Mouse (Mus musculus) embryonic facial prominence, embryonic 14.5 days (tissue): ENCODE data around the gene Akap2. TPM values are rescaled to one million over a fixed set of nuclear protein-coding genes. Genes with fewer than 3 reads are reported as not detected.
A peak's percentile ranks its signal among the peaks of the same experiment; 100 is the strongest.

Experiments
- ATAC-seq: fragments of 200-750 bp; cut with Nextera tagmentation; 2 replicates; pipeline ENCODE4 v1.8.0; 2017; ENCODE audit warnings: low read depth, moderate number of reproducible peaks, moderate TSS enrichment
- DNase-seq: peaks from one replicate; pipeline ENCODE4 v3.0.0-alpha.2; 2015; ENCODE audit warnings: low spot score
- H3K27ac ChIP-seq: fragments of 300-500 bp; sonication (generic); replicated peaks from 2 replicates; pipeline ENCODE4 v1.5.1; 2014; ENCODE audit warnings: low read depth, mild to moderate bottlenecking, low read length, moderate library complexity
- H3K27me3 ChIP-seq: fragments of 300-500 bp; sonication (generic); replicated peaks from 2 replicates; pipeline ENCODE4 v1.6.1; 2014; ENCODE audit warnings: low read length; ENCODE audit not compliant: control insufficient read depth, insufficient read depth
- H3K36me3 ChIP-seq: fragments of 300-500 bp; sonication (generic); 2 replicates; pipeline ENCODE4 v1.6.1; 2014; ENCODE audit warnings: low read length, mixed read lengths; ENCODE audit not compliant: control insufficient read depth, insufficient read depth
- H3K4me1 ChIP-seq: fragments of 300-500 bp; sonication (generic); 2 replicates; pipeline ENCODE4 v1.6.1; 2014; ENCODE audit warnings: antibody characterized with exemption, low read length; ENCODE audit not compliant: control insufficient read depth, insufficient read depth
- H3K4me2 ChIP-seq: fragments of 300-500 bp; sonication (generic); 2 replicates; pipeline ENCODE4 v1.6.1; 2014; ENCODE audit warnings: low read depth, mild to moderate bottlenecking, low read length, moderate library complexity, mixed read lengths
- H3K4me3 ChIP-seq: fragments of 300-500 bp; sonication (generic); 2 replicates; pipeline ENCODE4 v1.5.1; 2014; ENCODE audit warnings: low read depth, mild to moderate bottlenecking, low read length
- H3K9ac ChIP-seq: fragments of 300-500 bp; sonication (generic); 2 replicates; pipeline ENCODE4 v1.6.1; 2014; ENCODE audit warnings: low read depth, mild to moderate bottlenecking, low read length, moderate library complexity, mixed read lengths
- H3K9me3 ChIP-seq: fragments of 300-500 bp; sonication (generic); 2 replicates; pipeline ENCODE4 v1.6.1; 2016; ENCODE audit warnings: low read length; ENCODE audit not compliant: control insufficient read depth
- WGBS: fragments of 180-500 bp; shearing (Covaris S2); extraction: QIAGEN DNeasy Blood & Tissue Kit; methylation state at CpG from one replicate; pipeline ENCODE4 v1.1.7; 2014; 5-methylcytosine and 5-hydroxymethylcytosine counted together
- polyA plus RNA-seq: library from polyadenylated mRNA; unstranded; fragments of >200 nt; fragmentation: Nextera tagmentation; extraction: Ambion mirVana; gene quantifications from 2 replicates; pipeline ENCODE4 v1.2.1, GENCODE M21; 2014

Gene Akap2
- polyA plus RNA-seq, 1 experiment from 2014 or later: 24.9 TPM

DNA sequence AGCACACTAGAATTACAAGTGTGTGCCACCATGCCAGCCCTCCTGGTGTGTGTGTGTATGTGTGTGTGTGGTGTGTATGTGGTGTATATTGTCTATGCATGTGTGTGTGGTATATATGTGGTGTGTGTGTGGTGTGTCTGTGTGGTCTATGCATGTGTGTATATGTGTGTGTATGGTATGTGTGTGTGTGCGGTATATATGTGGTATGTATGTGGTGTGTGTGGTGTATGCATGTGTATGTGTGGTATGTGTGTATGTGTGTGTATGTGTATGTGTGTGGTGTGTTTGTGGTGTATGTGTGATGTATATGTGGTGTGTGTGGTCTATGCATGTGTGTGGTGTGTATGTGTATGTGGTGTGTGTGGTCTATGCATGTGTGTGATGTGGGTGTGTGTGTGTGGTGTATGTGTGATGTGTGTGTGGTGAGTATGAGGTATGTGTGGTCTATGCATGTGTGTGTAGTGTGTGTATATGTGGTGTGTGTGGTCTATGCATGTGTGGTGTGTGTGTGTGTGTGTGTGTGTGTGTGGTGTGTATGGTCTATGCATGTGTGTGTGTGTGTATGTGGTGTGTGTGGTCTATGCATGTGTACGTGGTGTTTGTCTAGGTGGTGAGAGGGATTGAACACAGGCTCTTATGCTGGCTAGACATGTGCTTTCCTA lies 54.2 kb downstream of the Akap2 start:
- Histone ChIP-seq H3K9ac (no peak overlapping the region), H3K9me3 (no peaks in the 10 kb centered on the region), H3K4me2 (no peak overlapping the region), H3K36me3 (no peaks in the 10 kb centered on the region), H3K4me3 (no peak overlapping the region), H3K27ac (no peak overlapping the region), H3K4me1 (peaks cover 9% of the 10 kb centered on the region), H3K27me3 (no peaks in the 10 kb centered on the region)
- DNase-seq: no peak
- ATAC-seq: no peak
- WGBS: 86% methylated on average over 2 of the region's 2 CpGs

DNA sequence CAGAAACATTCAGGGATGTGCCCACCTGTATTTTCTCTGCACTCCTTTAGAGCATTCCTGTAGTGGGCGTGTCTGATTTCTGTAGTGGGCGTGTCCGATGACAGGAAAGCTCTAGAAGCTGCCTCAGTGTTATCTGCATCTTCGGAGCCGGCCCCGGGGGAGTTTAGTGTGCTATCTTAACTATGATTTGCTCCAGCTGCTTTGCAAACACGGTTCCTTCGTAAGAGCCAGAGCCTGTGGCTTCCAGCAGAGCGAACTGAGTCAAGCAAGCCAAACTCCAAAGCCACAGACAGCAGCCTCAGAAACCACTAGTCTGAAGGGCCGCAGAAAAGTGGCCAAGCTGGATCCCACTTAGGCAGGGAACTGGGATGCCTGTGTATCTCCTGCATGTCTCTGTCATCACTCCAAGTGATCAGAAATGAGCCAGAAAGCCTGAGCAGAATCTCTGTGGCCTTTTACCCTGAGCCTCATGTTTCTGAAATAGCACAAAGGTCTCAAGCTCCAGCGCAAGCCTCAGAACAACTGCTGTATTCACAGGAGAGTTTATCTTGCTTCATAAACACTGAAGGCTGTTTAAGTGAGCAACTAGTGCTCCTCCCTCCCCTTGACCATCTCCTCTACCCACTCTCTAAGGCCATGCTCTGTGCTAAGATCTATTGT lies 55.5 kb downstream of the Akap2 start:
- no peak overlapping the region for H3K9ac ChIP-seq
- no peak overlapping the region for H3K4me3 ChIP-seq
- WGBS: 45% methylated on average over 11 of the region's 11 CpGs
- no peak overlapping the region for H3K4me2 ChIP-seq
- ATAC-seq: peak; percentile 37; the same call in 1 of the 2 replicates
- no peaks in the 10 kb centered on the region for H3K9me3 ChIP-seq
- H3K27me3 ChIP-seq: no peaks in the 10 kb centered on the region
- H3K36me3 ChIP-seq: no peaks in the 10 kb centered on the region
- H3K4me1 ChIP-seq: peaks cover 9% of the 10 kb centered on the region
- peak; percentile 66 for DNase-seq
- H3K27ac ChIP-seq: peak overlapping the region; percentile 13; the same call in 1 of the 2 replicates

DNA sequence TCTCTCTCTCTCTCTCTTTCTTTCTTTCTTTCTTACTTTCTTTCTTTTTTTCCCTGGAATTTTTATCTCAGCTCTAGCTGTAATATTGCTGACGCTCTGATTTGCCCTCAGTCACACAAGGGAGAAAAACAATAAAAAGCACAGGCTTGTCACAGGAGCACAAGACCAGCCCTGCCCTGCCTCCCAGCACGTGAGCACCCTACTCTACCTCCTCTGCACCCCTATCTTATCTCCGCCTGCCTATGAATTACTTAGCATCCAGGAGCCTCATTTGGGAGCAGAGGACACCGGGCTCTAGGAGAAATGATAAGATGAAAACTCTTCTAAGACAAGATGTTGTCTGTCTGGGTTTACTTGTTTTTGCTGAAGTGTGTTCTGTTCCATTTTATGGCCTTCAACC lies 57.1 kb downstream of the Akap2 start:
- Histone ChIP-seq H3K27ac (no peak overlapping the region), H3K4me2 (no peak overlapping the region), H3K9me3 (no peaks in the 10 kb centered on the region), H3K4me1 (peaks cover 5% of the 10 kb centered on the region), H3K27me3 (no peaks in the 10 kb centered on the region), H3K9ac (no peak overlapping the region), H3K4me3 (no peak overlapping the region), H3K36me3 (no peaks in the 10 kb centered on the region)
- 75% methylated on average over 4 of the region's 4 CpGs for WGBS
- ATAC-seq (no peak), DNase-seq (no peak)

GRCm38 (mm10) chr4:57775582-57775981 lies 58.1 kb downstream of the Akap2 start:
- Histone ChIP-seq H3K9ac (no peak overlapping the region), H3K4me1 (peaks cover 5% of the 10 kb centered on the region), H3K27ac (no peak overlapping the region), H3K4me2 (no peak overlapping the region), H3K36me3 (no peaks in the 10 kb centered on the region), H3K9me3 (no peaks in the 10 kb centered on the region), H3K4me3 (no peak overlapping the region), H3K27me3 (no peaks in the 10 kb centered on the region)
- DNase-seq (no peak), ATAC-seq (no peak)

GRCm38 (mm10) chr4:57780403-57780802 lies 62.9 kb downstream of the Akap2 start:
- peak overlapping the region; percentile 16; the same call in 1 of the 2 replicates for H3K4me2 ChIP-seq
- ATAC-seq: no peak

GRCm38 (mm10) chr4:57780833-57781641 lies 63.6 kb downstream of the Akap2 start:
- ATAC-seq: peak; percentile 67
- peak overlapping the region; percentile 59 for H3K27ac ChIP-seq
- no peaks in the 10 kb centered on the region for H3K9me3 ChIP-seq
- peak overlapping the region; percentile 16; the same call in 1 of the 2 replicates for H3K4me2 ChIP-seq
- H3K36me3 ChIP-seq: no peaks in the 10 kb centered on the region
- 6% methylated on average over 20 of the region's 20 CpGs for WGBS
- DNase-seq: peak; percentile 73
- no peak overlapping the region for H3K9ac ChIP-seq
- 0 out of 2 replicates have a peak, but pooled peaks cover 4% of the 10 kb centered on the region for H3K27me3 ChIP-seq
- no peak overlapping the region for H3K4me3 ChIP-seq
- H3K4me1 ChIP-seq: peaks cover 26% of the 10 kb centered on the region

More at GRCm38 (mm10) chr4:57780403-57780802, 62.9 kb downstream of the Akap2 start:
- Histone ChIP-seq H3K9ac (no peak overlapping the region), H3K4me3 (no peak overlapping the region), H3K27ac (peak overlapping the region; percentile 59), H3K4me1 (peaks cover 26% of the 10 kb centered on the region), H3K27me3 (0 out of 2 replicates have a peak, but pooled peaks cover 4% of the 10 kb centered on the region), H3K9me3 (no peaks in the 10 kb centered on the region), H3K36me3 (no peaks in the 10 kb centered on the region)
- DNase-seq: no peak
- 9% methylated on average over 4 of the region's 4 CpGs for WGBS

- no peak overlapping the region for H3K27ac ChIP-seq
- 0% methylated on average over 25 of the region's 26 CpGs for WGBS
- H3K4me1 ChIP-seq: peaks cover 26% of the 10 kb centered on the region
- peak overlapping the region; percentile 45 for H3K4me3 ChIP-seq
- H3K4me2 ChIP-seq: peak overlapping the region; percentile 84
- H3K36me3 ChIP-seq: no peaks in the 10 kb centered on the region
- no peaks in the 10 kb centered on the region for H3K9me3 ChIP-seq
- peak; percentile 78 for DNase-seq
- H3K9ac ChIP-seq: peak overlapping the region; percentile 54
- 0 out of 2 replicates have a peak, but pooled peaks cover 4% of the 10 kb centered on the region for H3K27me3 ChIP-seq
- peak; percentile 90 for ATAC-seq
These were observed 64.5 kb downstream of the Akap2 start for GRCm38 (mm10) chr4:57781994-57782393.

DNA sequence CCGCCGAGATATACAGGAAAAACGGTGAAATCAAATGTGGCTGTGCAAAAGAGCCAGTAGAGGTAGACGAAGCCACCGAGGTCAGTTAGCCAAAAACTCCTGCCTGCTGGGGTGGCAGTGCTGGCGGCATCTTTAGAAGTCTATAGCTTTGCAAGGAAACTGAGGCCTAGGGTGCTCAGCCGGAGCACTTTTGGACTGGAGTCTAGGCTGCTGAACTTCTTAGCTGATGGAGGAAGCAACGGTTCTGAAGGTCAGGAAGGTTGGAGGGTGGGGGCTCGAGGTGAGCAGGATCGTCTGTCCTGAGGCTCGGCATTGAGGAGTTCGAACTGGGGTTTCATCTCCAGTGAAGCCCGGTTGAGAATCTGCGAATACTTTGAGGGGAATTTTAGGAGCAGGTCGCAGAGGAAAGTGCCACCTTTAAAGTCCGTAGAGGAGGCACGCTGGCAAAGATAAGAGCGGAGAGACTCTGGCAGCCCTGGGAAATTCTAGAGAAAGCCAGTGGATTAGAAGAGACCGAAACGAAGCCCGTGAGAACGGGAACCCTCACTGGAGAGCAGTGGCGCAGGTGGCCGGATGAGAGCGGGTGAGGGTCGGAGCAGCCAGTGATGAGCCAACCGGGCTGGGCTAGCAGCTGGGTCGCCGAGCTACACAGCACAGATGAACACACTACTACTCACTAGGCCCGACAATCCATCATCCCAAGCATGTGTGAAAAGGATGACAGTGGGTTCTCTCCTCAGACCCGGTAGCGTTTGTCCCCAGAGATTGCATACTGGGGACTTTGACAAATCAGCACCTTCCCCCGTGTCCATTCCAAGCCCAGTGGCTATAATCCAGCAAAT lies 65.3 kb downstream of the Akap2 start:
- no peaks in the 10 kb centered on the region for H3K9me3 ChIP-seq
- H3K4me2 ChIP-seq: peak overlapping the region; percentile 84
- H3K27ac ChIP-seq: no peak overlapping the region
- H3K36me3 ChIP-seq: no peaks in the 10 kb centered on the region
- 10% methylated on average over 33 of the region's 33 CpGs for WGBS
- H3K27me3 ChIP-seq: 0 out of 2 replicates have a peak, but pooled peaks cover 4% of the 10 kb centered on the region
- peak overlapping the region; percentile 45 for H3K4me3 ChIP-seq
- H3K4me1 ChIP-seq: peaks cover 26% of the 10 kb centered on the region
- DNase-seq: no peak
- ATAC-seq: peak; percentile 15; the same call in 1 of the 2 replicates
- peak overlapping the region; percentile 54 for H3K9ac ChIP-seq
